20 mouse cellular contexts compared by ENCODE assay signal in the genomic region with DNA sequence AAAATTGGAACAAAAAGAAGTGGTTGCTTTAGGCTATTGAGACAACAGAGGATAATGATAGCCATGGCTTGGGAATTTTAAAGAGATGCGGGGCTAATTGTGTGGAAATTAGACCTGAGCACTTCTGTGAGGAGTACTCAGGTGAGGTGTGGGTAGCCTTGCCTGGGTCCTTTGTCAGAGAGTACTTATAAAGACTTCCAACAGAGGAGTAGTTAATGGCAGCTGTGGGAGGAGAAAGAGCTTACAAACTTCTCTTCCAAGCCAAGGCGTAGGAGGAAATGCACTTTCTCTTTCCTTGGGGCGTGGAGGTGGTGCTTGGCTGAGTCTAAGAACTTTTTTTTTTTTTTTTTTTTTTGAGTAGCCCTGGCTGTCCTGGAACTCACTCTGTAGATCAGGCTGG. TPM values are rescaled to one million over a fixed set of nuclear protein-coding genes. Genes with fewer than 3 reads are reported as not detected.
"Had no signal": no experiment of that assay in that cellular context is flagged by ENCODE, and none has a peak within 500 bp of the region (broad histone marks: within the 10 kb centered on the region; RNA-seq: fewer than 3 reads in every experiment).

No protein-coding gene starts in this region.

- DNase-seq: kidney, adult 8-10 months; kidney, postnatal 10 days; kidney, postnatal 36 days; liver; liver, embryonic 13.5 days; lung, adult 2 months; lung, postnatal 14 days; lung, postnatal 4 days; midbrain, embryonic 14.5 days; right cerebral cortex, postnatal 25 days; spleen, adult 18-20 months; thymus, adult 18-20 months; thymus, postnatal 36 days had no signal

- H3K4me1 ChIP-seq: limb, embryonic 10.5 days; limb, embryonic 13.5 days; liver, embryonic 13.5 days; stomach, embryonic 15.5 days had no signal

- H3K4me2 ChIP-seq: kidney, embryonic 15.5 days; limb, embryonic 13.5 days; liver, embryonic 13.5 days; midbrain, embryonic 11.5 days; stomach, embryonic 15.5 days had no signal

- H3K4me3 ChIP-seq: kidney, embryonic 15.5 days; limb, embryonic 10.5 days; limb, embryonic 13.5 days; liver, embryonic 13.5 days; stomach, embryonic 15.5 days had no signal

- H3K27ac ChIP-seq: kidney, embryonic 15.5 days; limb, embryonic 10.5 days; limb, embryonic 13.5 days; liver, embryonic 13.5 days; stomach, embryonic 15.5 days had no signal

- H3K36me3 ChIP-seq: kidney, embryonic 15.5 days; limb, embryonic 10.5 days; limb, embryonic 13.5 days; liver, embryonic 13.5 days; stomach, embryonic 15.5 days had no signal

- H3K9me3 ChIP-seq: kidney, embryonic 15.5 days; limb, embryonic 10.5 days; limb, embryonic 13.5 days; stomach, embryonic 15.5 days had no signal

- H3K27me3 ChIP-seq: kidney, embryonic 15.5 days; limb, embryonic 13.5 days; liver, embryonic 13.5 days; stomach, embryonic 15.5 days had no signal

- H3K9ac ChIP-seq: kidney, embryonic 15.5 days; limb, embryonic 13.5 days; liver, embryonic 13.5 days; stomach, embryonic 15.5 days had no signal

RNA-seq across cellular contexts. Expression of gene Fam13c, which starts 6.9 kb away (rescaled TPM):
- total RNA-seq: megakaryocyte progenitor cell, adult 5-6 weeks; megakaryocyte-erythroid progenitor cell, adult 5-6 weeks had no signal
